Mouse (Mus musculus) neural tube, embryonic 11.5 days (tissue): ENCODE data around the gene Skap2. TPM values are rescaled to one million over a fixed set of nuclear protein-coding genes. Genes with fewer than 3 reads are reported as not detected.

ENCODE experiments used
- ATAC-seq: fragments of 200-750 bp; cut with Nextera tagmentation; 2 replicates; pipeline ENCODE4 v1.8.0; 2017; ENCODE audit warnings: moderate number of reproducible peaks, mild to moderate bottlenecking, moderate TSS enrichment, moderate library complexity; ENCODE audit not compliant: insufficient read depth, low FRiP score, low TSS enrichment
- DNase-seq: peaks from one replicate; pipeline ENCODE4 v3.0.0-alpha.2; 2015; ENCODE audit warnings: low spot score
- H3K27ac ChIP-seq: fragments of 300-500 bp; sonication (generic); 2 replicates; pipeline ENCODE4 v1.5.1; 2014; ENCODE audit warnings: low read depth, mild to moderate bottlenecking, low read length
- H3K27me3 ChIP-seq: fragments of 300-500 bp; sonication (generic); 2 replicates; pipeline ENCODE4 v1.6.1; 2014; ENCODE audit warnings: mild to moderate bottlenecking, low read length, mixed read lengths; ENCODE audit not compliant: control insufficient read depth, insufficient read depth
- H3K36me3 ChIP-seq: fragments of 300-500 bp; sonication (generic); 2 replicates; pipeline ENCODE4 v1.6.1; 2014; ENCODE audit warnings: mild to moderate bottlenecking, low read length, moderate library complexity, mixed read lengths; ENCODE audit not compliant: control insufficient read depth, insufficient read depth
- H3K4me1 ChIP-seq: fragments of 300-500 bp; sonication (generic); 2 replicates; pipeline ENCODE4 v1.6.1; 2014; ENCODE audit warnings: low read length, mixed read lengths; ENCODE audit not compliant: control insufficient read depth, insufficient read depth
- H3K4me2 ChIP-seq: fragments of 300-500 bp; sonication (generic); 2 replicates; pipeline ENCODE4 v1.6.1; 2014; ENCODE audit warnings: low read depth, mild to moderate bottlenecking, moderate library complexity
- H3K4me3 ChIP-seq: fragments of 300-500 bp; sonication (generic); 2 replicates; pipeline ENCODE4 v1.5.1; 2014; ENCODE audit warnings: low read depth, low read length
- H3K9ac ChIP-seq: fragments of 300-500 bp; sonication (generic); 2 replicates; pipeline ENCODE4 v1.6.1; 2014; ENCODE audit warnings: mild to moderate bottlenecking, low read length
- H3K9me3 ChIP-seq: fragments of 300-500 bp; sonication (generic); 2 replicates; pipeline ENCODE4 v1.6.1; 2016; ENCODE audit warnings: low read length; ENCODE audit not compliant: control insufficient read depth
- WGBS: fragments of 180-500 bp; shearing (Covaris S2); extraction: QIAGEN DNeasy Blood & Tissue Kit; methylation state at CpG from one replicate; pipeline ENCODE4 v1.1.7; 2014; 5-methylcytosine and 5-hydroxymethylcytosine counted together
- polyA plus RNA-seq: library from polyadenylated mRNA; unstranded; fragments of >200 nt; fragmentation: Nextera tagmentation; extraction: Ambion mirVana; gene quantifications from 2 replicates; pipeline ENCODE4 v1.2.1, GENCODE M21; 2014

Gene Skap2
- polyA plus RNA-seq, 1 experiment from 2014 or later: 71.8 TPM

GRCm38 (mm10) chr6:52009385-52009784 is 3.0 kb downstream of the Skap2 start:
- WGBS: 35% methylated on average over 6 of the region's 6 CpGs
- no peaks in the 10 kb centered on the region for H3K9me3 ChIP-seq
- ATAC-seq (no peak), DNase-seq (peak; percentile 39)
- H3K4me2 ChIP-seq: peak overlapping the region; percentile 20; the same call in 1 of the 2 replicates
- peaks cover 52% of the 10 kb centered on the region for H3K4me1 ChIP-seq
- H3K4me3 ChIP-seq: no peak overlapping the region
- no peaks in the 10 kb centered on the region for H3K36me3 ChIP-seq
- no peaks in the 10 kb centered on the region for H3K27me3 ChIP-seq
- H3K27ac ChIP-seq: 0 out of 2 replicates have a peak overlapping the region, but pooled peaks have one; percentile 31
- H3K9ac ChIP-seq: no peak overlapping the region

GRCm38 (mm10) chr6:52008757-52009156 is 3.6 kb downstream of the Skap2 start:
- Histone ChIP-seq H3K4me3 (no peak overlapping the region), H3K9ac (peak overlapping the region; percentile 23), H3K27me3 (no peaks in the 10 kb centered on the region), H3K4me2 (peak overlapping the region; percentile 15; the same call in 1 of the 2 replicates), H3K9me3 (no peaks in the 10 kb centered on the region), H3K4me1 (peaks cover 54% of the 10 kb centered on the region), H3K27ac (no peak overlapping the region), H3K36me3 (no peaks in the 10 kb centered on the region)
- 47% methylated on average over 3 of the region's 3 CpGs for WGBS
- no peak for ATAC-seq
- no peak for DNase-seq

- ATAC-seq (peak; percentile 28; the same call in 1 of the 2 replicates), DNase-seq (peak; percentile 67)
- H3K4me3 ChIP-seq: peak overlapping the region; percentile 33
- H3K9me3 ChIP-seq: no peaks in the 10 kb centered on the region
- H3K9ac ChIP-seq: peak overlapping the region; percentile 85
- no peaks in the 10 kb centered on the region for H3K36me3 ChIP-seq
- no peaks in the 10 kb centered on the region for H3K27me3 ChIP-seq
- H3K4me2 ChIP-seq: peak overlapping the region; percentile 90
- H3K27ac ChIP-seq: peak overlapping the region; percentile 99
- H3K4me1 ChIP-seq: peaks cover 57% of the 10 kb centered on the region
- WGBS: under 1% methylated on average over 13 of the region's 13 CpGs
Observed at GRCm38 (mm10) chr6:52006649-52007218, 5.6 kb downstream of the Skap2 start.

GRCm38 (mm10) chr6:52005963-52006648 is 6.2 kb downstream of the Skap2 start:
- WGBS: under 1% methylated on average over 19 of the region's 19 CpGs
- ATAC-seq (peak; percentile 83), DNase-seq (peak; percentile 76)
- peak overlapping the region; percentile 90 for H3K4me2 ChIP-seq
- peak overlapping the region; percentile 85 for H3K9ac ChIP-seq
- peak overlapping the region; percentile 33 for H3K4me3 ChIP-seq
- no peaks in the 10 kb centered on the region for H3K36me3 ChIP-seq
- peak overlapping the region; percentile 99 for H3K27ac ChIP-seq
- no peaks in the 10 kb centered on the region for H3K27me3 ChIP-seq
- peaks cover 56% of the 10 kb centered on the region for H3K4me1 ChIP-seq
- H3K9me3 ChIP-seq: no peaks in the 10 kb centered on the region

- Histone ChIP-seq H3K27ac (peak overlapping the region; percentile 99), H3K4me2 (peak overlapping the region; percentile 90), H3K27me3 (no peaks in the 10 kb centered on the region), H3K9ac (peak overlapping the region; percentile 85), H3K36me3 (no peaks in the 10 kb centered on the region), H3K4me1 (peaks cover 52% of the 10 kb centered on the region), H3K9me3 (no peaks in the 10 kb centered on the region), H3K4me3 (peak overlapping the region; percentile 33)
- no peak for ATAC-seq
- no peak for DNase-seq
- WGBS: 5% methylated on average over 8 of the region's 8 CpGs
Observed at GRCm38 (mm10) chr6:52005616-52005962, 6.8 kb downstream of the Skap2 start.

- no peaks in the 10 kb centered on the region for H3K36me3 ChIP-seq
- peaks cover 52% of the 10 kb centered on the region for H3K4me1 ChIP-seq
- no peaks in the 10 kb centered on the region for H3K9me3 ChIP-seq
- peak overlapping the region; percentile 90 for H3K4me2 ChIP-seq
- ATAC-seq (no peak), DNase-seq (no peak)
- peak overlapping the region; percentile 67 for H3K9ac ChIP-seq
- no peaks in the 10 kb centered on the region for H3K27me3 ChIP-seq
- no peak overlapping the region for H3K4me3 ChIP-seq
- H3K27ac ChIP-seq: peak overlapping the region; percentile 99
- 5% methylated on average over 3 of the region's 3 CpGs for WGBS
Observed at GRCm38 (mm10) chr6:52004995-52005394, 7.4 kb downstream of the Skap2 start.

- WGBS: 15% methylated on average over 8 of the region's 8 CpGs
- H3K9ac ChIP-seq: no peak overlapping the region; the same call in 1 of the 2 replicates
- H3K9me3 ChIP-seq: no peaks in the 10 kb centered on the region
- peaks cover 47% of the 10 kb centered on the region for H3K4me1 ChIP-seq
- peak overlapping the region; percentile 38 for H3K4me2 ChIP-seq
- H3K27me3 ChIP-seq: no peaks in the 10 kb centered on the region
- peak; percentile 48 for DNase-seq
- no peak overlapping the region for H3K4me3 ChIP-seq
- H3K36me3 ChIP-seq: no peaks in the 10 kb centered on the region
- H3K27ac ChIP-seq: peak overlapping the region; percentile 53; the same call in 1 of the 2 replicates
- no peak for ATAC-seq
Observed at GRCm38 (mm10) chr6:52002676-52003075, 9.7 kb downstream of the Skap2 start.

- WGBS: 60% methylated on average over 4 of the region's 4 CpGs
- ATAC-seq: peak; percentile 53; the same call in 1 of the 2 replicates
Observed at GRCm38 (mm10) chr6:51999157-51999478, 13.2 kb downstream of the Skap2 start.

More at GRCm38 (mm10) chr6:51999157-51999478, 13.2 kb downstream of the Skap2 start:
- no peak overlapping the region for H3K9ac ChIP-seq
- no peaks in the 10 kb centered on the region for H3K27me3 ChIP-seq
- no peak overlapping the region for H3K4me2 ChIP-seq
- H3K4me3 ChIP-seq: no peak overlapping the region
- no peaks in the 10 kb centered on the region for H3K9me3 ChIP-seq
- DNase-seq: no peak
- H3K4me1 ChIP-seq: peaks cover 28% of the 10 kb centered on the region
- no peaks in the 10 kb centered on the region for H3K36me3 ChIP-seq
- 0 out of 2 replicates have a peak overlapping the region, but pooled peaks have one; percentile 8 for H3K27ac ChIP-seq
